In the genomic region with DNA sequence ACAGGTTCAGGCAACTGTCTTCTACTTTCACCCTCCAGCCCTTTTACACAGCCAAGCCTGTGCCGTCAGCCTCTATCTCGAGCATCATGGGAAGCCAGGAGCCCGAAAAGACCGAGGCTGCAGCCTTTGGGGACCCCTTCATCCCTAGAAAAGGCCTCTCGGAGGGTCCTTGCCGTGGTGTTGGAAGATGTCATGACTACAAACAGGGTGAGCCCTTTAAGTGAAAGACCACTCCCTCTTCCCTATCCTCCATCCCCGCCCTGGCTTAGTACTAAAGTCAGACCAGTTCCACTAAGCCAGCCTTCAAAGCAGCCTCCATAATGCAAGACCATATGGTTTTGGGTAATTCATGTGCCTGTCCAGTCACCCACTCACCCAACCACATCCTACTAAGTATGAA, we compare ENCODE assay signal across 1 mouse cellular context.
A peak's percentile ranks its signal among the peaks of the same experiment; 100 is the strongest.
TF ChIP-seq lines count a peak whose summit lies in the region.

No protein-coding gene starts in this region.

TF ChIP-seq in MEL, 35 proteins besides CTCF, POLR2A, EP300 and RAD21 (continued from another document):
- TF ChIP-seq USF1 (IDR thresholded peaks at IDR 0.05; ENCODE audit: low read depth, low read length) (no peak), SIN3A (IDR thresholded peaks at IDR 0.05; ENCODE audit: low read length) (peak; percentile 55), MAZ (IDR thresholded peaks at IDR 0.05; ENCODE audit: low read depth, low read length) (0 out of 2 replicates have a peak, but pooled peaks have one; percentile 26), MAX (IDR thresholded peaks at IDR 0.05; ENCODE audit: low read length) (0 out of 2 replicates have a peak, but pooled peaks have one; percentile 19), MXI1 (IDR thresholded peaks at IDR 0.05; ENCODE audit: low read depth, low read length) (peak; percentile 27; the same call in 1 of the 2 replicates), NELFE (IDR thresholded peaks at IDR 0.05; ENCODE audit: low read depth, low read length) (0 out of 2 replicates have a peak, but pooled peaks have one; percentile 20), USF2 (IDR thresholded peaks at IDR 0.05; ENCODE audit: borderline replicate concordance in 1 of 2, insufficient read depth in 1 of 2, low read depth in 1 of 2, low read length in 2 of 2) (no peak)
TF ChIP-seq in MEL: peak in this region for 5.
